In genomic region chr5:48748613-48749012, GRCm38 (mm10) we compare ENCODE assay signal across 23 mouse cellular contexts.
"Had no signal": no experiment of that assay in that cellular context is flagged by ENCODE, and none has a peak within 500 bp of the region (broad histone marks: within the 10 kb centered on the region; RNA-seq: fewer than 3 reads in every experiment).

No protein-coding gene starts in this region.

- H3K4me2 ChIP-seq: heart, embryonic 12.5 days; hindbrain, embryonic 15.5 days; kidney, embryonic 15.5 days; limb, embryonic 13.5 days; limb, embryonic 15.5 days; liver, embryonic 12.5 days had no signal

- H3K36me3 ChIP-seq: heart, embryonic 10.5 days; heart, embryonic 12.5 days; hindbrain, embryonic 15.5 days; kidney, embryonic 15.5 days; limb, embryonic 13.5 days; limb, embryonic 15.5 days; liver, embryonic 12.5 days had no signal

- ATAC-seq: hindbrain, postnatal 0 days; intestine, embryonic 16.5 days; liver, embryonic 12.5 days had no signal

- H3K27ac ChIP-seq: heart, embryonic 10.5 days; hindbrain, embryonic 15.5 days; hindbrain, postnatal 0 days; kidney, embryonic 15.5 days; kidney, postnatal 0 days; limb, embryonic 13.5 days; limb, embryonic 15.5 days; liver, embryonic 12.5 days had no signal

- H3K4me1 ChIP-seq: heart, embryonic 10.5 days; heart, embryonic 12.5 days; hindbrain, embryonic 15.5 days; kidney, embryonic 15.5 days; limb, embryonic 13.5 days; limb, embryonic 15.5 days; liver, embryonic 12.5 days had no signal

- H3K27me3 ChIP-seq: heart, embryonic 12.5 days; hindbrain, embryonic 15.5 days; kidney, embryonic 15.5 days; limb, embryonic 13.5 days; limb, embryonic 15.5 days; liver, embryonic 12.5 days had no signal

- H3K4me3 ChIP-seq: heart, embryonic 10.5 days; heart, embryonic 12.5 days; hindbrain, embryonic 15.5 days; kidney, embryonic 15.5 days; limb, embryonic 13.5 days; limb, embryonic 15.5 days; liver, embryonic 12.5 days had no signal

- H3K9ac ChIP-seq: heart, embryonic 12.5 days; hindbrain, embryonic 15.5 days; kidney, embryonic 15.5 days; limb, embryonic 13.5 days; limb, embryonic 15.5 days; liver, embryonic 12.5 days had no signal

- H3K9me3 ChIP-seq: heart, embryonic 10.5 days; heart, embryonic 12.5 days; hindbrain, embryonic 15.5 days; kidney, embryonic 15.5 days; limb, embryonic 13.5 days; limb, embryonic 15.5 days; liver, embryonic 12.5 days had no signal

- DNase-seq: gastrocnemius, postnatal 14 days; gastrocnemius, postnatal 36 days; heart, adult 18-20 months; heart, postnatal 14 days; heart, postnatal 36 days; kidney, adult 11 months; kidney, adult 2 months; kidney, adult 9 months; kidney, postnatal 14 days; kidney, postnatal 36 days; layer of hippocampus, adult 9-11 months; layer of hippocampus, postnatal 36 days; left cerebral cortex, postnatal 4 days had no signal
